Mouse (Mus musculus): ENCODE data around the gene Cacna2d3. TPM values are rescaled to one million over a fixed set of nuclear protein-coding genes. Genes with fewer than 3 reads are reported as not detected.

Gene Cacna2d3
- total RNA-seq, 2 experiments from 2014 or later = not detected

- no peak for ATAC-seq (ENCODE audit: poor library complexity, severe bottlenecking)
These were observed 537.9 kb downstream of the Cacna2d3 start for GRCm38 (mm10) chr14:29183730-29184129.

GRCm38 (mm10) chr14:29179397-29179888 is 542.2 kb downstream of the Cacna2d3 start:
- no peak for ATAC-seq (ENCODE audit: poor library complexity, severe bottlenecking)

GRCm38 (mm10) chr14:29178695-29179396 is 542.8 kb downstream of the Cacna2d3 start:
- ATAC-seq (ENCODE audit: poor library complexity, severe bottlenecking) = no peak

DNA sequence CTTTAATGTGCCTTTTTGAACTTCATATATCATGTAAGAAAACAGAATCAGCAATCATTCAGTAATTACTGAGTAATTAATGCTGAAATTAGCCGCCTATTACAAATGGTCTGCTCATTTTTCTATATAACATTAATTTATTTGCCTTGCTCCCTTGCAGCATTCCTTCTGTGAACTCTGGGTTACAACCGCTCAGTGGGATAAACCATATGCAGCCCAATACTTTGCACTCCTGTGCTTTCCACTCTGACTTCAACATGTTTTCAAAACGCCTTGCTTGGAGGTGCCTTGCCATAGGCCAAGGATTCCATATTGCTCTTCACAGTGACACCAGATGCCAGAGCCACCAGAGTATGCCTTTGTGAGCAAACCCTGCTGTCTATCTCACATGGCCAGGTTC is 546.9 kb downstream of the Cacna2d3 start:
- ATAC-seq (ENCODE audit: poor library complexity, severe bottlenecking) = no peak

GRCm38 (mm10) chr14:29172207-29172606 is 549.5 kb downstream of the Cacna2d3 start:
- ATAC-seq (ENCODE audit: poor library complexity, severe bottlenecking) = no peak

- ATAC-seq (ENCODE audit: poor library complexity, severe bottlenecking) = no peak
These were observed 557.0 kb downstream of the Cacna2d3 start for GRCm38 (mm10) chr14:29164653-29165030.

GRCm38 (mm10) chr14:29163998-29164652 is 557.5 kb downstream of the Cacna2d3 start:
- no peak for ATAC-seq (ENCODE audit: poor library complexity, severe bottlenecking)

DNA sequence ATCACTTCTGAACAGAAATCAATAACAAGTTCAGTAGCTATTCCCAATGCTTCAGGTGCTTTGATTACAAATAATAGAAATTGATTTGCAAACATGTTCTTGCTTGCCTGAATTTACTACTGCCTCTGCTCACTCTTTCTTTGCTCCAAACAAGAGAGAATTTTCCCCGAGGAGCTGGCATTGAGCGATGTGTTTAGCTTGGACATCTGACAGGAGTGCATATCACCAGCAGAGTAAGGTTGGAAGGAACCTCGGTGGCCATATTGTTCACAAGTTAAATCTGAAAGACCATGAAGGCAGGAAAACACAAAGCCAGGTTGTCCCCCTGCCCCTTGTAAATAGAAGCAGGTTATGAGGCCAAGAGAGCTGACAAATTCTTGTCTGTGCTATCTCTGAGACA is 561.9 kb downstream of the Cacna2d3 start:
- ATAC-seq (ENCODE audit: poor library complexity, severe bottlenecking) = no peak

- ATAC-seq (ENCODE audit: poor library complexity, severe bottlenecking) = no peak
These were observed 564.6 kb downstream of the Cacna2d3 start for GRCm38 (mm10) chr14:29157096-29157495.

- ATAC-seq (ENCODE audit: poor library complexity, severe bottlenecking) = no peak
These were observed 577.5 kb downstream of the Cacna2d3 start for GRCm38 (mm10) chr14:29144184-29144583.

- no peak for ATAC-seq (ENCODE audit: poor library complexity, severe bottlenecking)
These were observed 584.0 kb downstream of the Cacna2d3 start for GRCm38 (mm10) chr14:29137614-29138013.

- no peak for ATAC-seq (ENCODE audit: poor library complexity, severe bottlenecking)
These were observed 584.6 kb downstream of the Cacna2d3 start for GRCm38 (mm10) chr14:29137006-29137579.

GRCm38 (mm10) chr14:29134901-29135300 is 586.8 kb downstream of the Cacna2d3 start:
- no peak for ATAC-seq (ENCODE audit: poor library complexity, severe bottlenecking)

DNA sequence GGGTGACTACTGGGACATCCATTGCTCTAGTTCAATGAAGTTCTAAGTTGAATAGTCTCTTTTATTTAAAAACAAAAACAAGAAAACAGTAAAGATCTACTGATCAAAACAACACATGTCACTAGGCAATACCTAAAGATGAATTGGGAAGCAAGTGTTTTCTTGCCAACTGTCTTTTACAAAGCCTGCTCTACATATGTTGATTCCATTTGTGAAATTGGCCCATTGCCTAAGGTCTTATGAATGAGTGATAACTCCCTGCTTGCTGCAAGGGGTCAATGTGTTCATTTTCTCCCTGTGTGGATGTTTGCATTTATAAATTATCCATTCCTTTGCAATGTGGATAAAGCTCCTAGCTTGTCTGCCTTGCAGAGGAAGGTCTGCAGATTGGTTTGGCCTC is 591.2 kb downstream of the Cacna2d3 start:
- ATAC-seq (ENCODE audit: poor library complexity, severe bottlenecking) = no peak

DNA sequence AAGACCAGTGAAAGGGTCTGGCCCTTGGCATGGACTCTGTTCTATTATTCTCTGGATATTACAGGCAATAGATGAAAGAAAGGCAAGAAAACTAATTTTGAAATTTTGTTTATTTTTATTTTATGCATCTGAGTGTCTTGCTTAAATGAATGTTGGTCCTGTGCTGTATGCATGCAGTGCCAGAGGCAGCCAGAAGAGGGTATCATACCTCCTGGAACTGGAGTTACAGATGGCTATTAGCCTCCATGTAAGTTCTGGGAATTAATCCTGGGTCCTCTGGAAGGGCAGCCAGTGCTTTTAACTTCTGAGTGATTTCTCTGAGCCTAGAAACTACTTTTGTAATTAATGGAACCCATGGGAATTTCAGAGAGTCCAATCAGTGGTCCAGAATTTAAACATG is 597.8 kb downstream of the Cacna2d3 start:
- ATAC-seq (ENCODE audit: poor library complexity, severe bottlenecking) = no peak

GRCm38 (mm10) chr14:29122749-29123148 is 598.9 kb downstream of the Cacna2d3 start:
- no peak for ATAC-seq (ENCODE audit: poor library complexity, severe bottlenecking)

DNA sequence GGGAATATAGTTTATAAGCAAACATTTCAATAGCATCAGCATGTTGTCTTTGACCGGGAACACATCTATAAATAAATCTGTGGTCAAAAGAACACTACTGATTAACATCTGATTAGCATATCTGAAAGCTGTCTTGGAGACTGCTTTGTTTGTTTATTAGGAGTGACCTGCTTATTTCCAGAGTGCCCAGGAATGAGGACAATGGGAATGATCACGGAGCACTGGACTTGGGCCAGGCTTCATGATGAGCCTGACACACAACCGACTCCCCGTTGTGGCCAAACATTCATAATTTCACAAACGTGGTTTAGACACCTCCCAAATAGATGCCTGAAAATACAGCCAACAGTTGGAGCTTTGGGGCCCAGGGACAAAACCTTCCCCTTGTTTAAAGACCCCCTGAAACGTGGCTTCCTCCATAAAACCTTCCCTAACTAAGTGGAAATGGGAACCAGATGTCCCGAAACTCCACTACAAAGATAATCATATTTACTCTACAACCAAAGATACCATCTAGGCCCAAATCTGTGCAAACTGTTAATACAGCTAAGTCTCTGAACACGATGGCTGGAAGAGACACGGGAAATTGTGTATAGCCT is 607.7 kb downstream of the Cacna2d3 start:
- no peak for ATAC-seq (ENCODE audit: poor library complexity, severe bottlenecking)

DNA sequence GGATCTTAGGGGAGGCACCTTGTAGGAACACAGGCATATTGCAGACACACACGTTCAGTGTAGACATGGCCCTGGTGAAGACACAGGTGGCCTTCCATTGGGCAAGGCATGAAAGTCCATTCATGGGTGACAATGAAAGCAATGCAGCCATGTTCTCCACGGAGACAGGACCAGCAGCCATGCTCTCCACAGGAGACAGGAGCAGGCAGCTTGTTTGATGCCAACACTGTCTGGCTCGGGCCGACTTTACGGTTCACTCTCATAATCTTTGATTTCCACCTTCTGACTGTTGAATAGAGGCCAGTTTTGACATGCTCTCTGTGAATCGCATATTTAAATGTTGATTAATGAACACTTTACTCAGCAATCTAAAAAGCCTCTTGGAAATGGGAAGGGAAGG is 610.0 kb downstream of the Cacna2d3 start:
- no peak for ATAC-seq (ENCODE audit: poor library complexity, severe bottlenecking)

- no peak for ATAC-seq (ENCODE audit: poor library complexity, severe bottlenecking)
These were observed 611.1 kb downstream of the Cacna2d3 start for GRCm38 (mm10) chr14:29110351-29111091.

DNA sequence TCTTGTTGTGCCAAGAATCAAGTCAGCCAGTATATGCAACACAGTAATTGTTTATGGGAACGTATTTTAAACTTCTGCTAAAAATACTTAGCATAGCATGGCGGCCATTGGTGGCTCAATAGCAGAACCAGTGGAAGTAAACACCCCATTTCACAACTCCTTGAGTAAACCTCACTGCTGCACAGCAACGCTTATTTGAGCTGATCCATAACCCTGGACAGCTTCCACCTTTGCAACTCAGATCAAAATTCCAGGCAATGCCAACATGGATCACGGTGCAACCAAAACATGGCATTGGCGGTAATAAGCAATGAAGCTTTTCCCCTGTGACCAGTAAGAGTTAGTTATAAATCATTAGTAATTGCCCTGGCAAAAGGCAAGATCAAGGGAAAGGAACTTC is 614.2 kb downstream of the Cacna2d3 start:
- no peak for ATAC-seq (ENCODE audit: poor library complexity, severe bottlenecking)

- no peak for ATAC-seq (ENCODE audit: poor library complexity, severe bottlenecking)
These were observed 623.9 kb downstream of the Cacna2d3 start for GRCm38 (mm10) chr14:29097776-29098175.
